Mouse (Mus musculus): ENCODE measurements around the gene Il17rb. TPM values are rescaled to one million over a fixed set of nuclear protein-coding genes. Genes with fewer than 3 reads are reported as not detected.

The Il17rb gene
- polyA plus RNA-seq, 1 experiment from 2014 or later: 0.65 TPM

DNA sequence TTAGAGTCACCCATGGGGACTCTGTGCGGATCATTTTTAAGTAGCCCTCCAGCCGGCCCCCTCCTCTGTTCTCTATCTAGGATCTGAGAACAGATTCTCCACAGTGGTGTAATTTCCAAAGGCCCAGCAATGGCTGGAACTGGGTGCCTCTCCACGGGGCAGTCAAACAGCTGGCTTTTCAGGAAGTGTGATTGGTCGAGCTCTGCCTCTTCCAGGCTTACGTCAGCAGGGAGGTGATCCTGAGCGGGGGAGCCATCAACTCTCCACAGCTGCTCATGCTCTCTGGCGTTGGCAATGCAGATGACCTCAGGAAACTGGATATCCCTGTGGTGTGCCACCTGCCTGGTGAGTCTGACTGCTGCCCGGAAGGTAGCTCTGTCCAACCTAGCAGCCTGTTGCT lies 24.7 kb upstream of the Il17rb start:
- no peak overlapping the region for H3K4me3 ChIP-seq (ENCODE audit: low read depth, low read length)
- WGBS: 75% methylated on average over 8 of the region's 8 CpGs
- no peaks in the 10 kb centered on the region for H3K9me3 ChIP-seq (ENCODE audit: control insufficient read depth)
- H3K9ac ChIP-seq (ENCODE audit: low read depth, low read length): no peak overlapping the region
- no peaks in the 10 kb centered on the region for H3K27me3 ChIP-seq (replicated peaks; ENCODE audit: control insufficient read depth, insufficient read depth, low read length)
- H3K4me1 ChIP-seq (replicated peaks; ENCODE audit: control insufficient read depth, insufficient read depth, low read length): no peaks in the 10 kb centered on the region
- H3K27ac ChIP-seq (ENCODE audit: low read depth, low read length): no peak overlapping the region
- no peak for ATAC-seq
- peaks cover 15% of the 10 kb centered on the region; the same call in 1 of the 2 replicates for H3K36me3 ChIP-seq (ENCODE audit: control insufficient read depth, insufficient read depth)
- no peak overlapping the region for H3K4me2 ChIP-seq (replicated peaks; ENCODE audit: low read depth)
- no peak for TF ChIP-seq CTCF (IDR thresholded peaks at IDR 0.05; ENCODE audit: low read depth)

DNA sequence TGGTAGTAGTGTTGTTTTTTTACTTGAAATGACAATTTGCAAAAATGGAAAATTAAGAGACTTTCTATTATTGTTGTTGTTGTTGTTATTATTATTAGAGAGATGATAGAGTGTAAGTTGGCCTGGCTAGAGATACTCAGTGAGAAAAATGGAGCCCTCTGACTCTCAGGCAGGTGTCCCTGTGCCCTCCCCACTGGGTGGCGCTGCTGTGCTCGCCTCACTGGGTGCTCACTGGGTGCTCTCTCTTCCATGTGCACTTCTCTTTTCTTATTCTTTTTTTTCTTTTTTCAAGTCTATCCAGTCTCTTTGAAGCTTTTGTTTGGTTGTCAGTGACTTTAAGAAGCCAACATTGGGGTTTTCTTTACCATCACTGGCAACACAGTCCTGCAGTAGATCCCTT lies 18.7 kb upstream of the Il17rb start:
- Histone ChIP-seq H3K9ac (ENCODE audit: low read depth, low read length) (no peak overlapping the region), H3K4me3 (ENCODE audit: low read depth, low read length) (no peak overlapping the region), H3K36me3 (ENCODE audit: control insufficient read depth, insufficient read depth) (no peaks in the 10 kb centered on the region), H3K4me1 (replicated peaks; ENCODE audit: control insufficient read depth, insufficient read depth, low read length) (no peaks in the 10 kb centered on the region), H3K9me3 (ENCODE audit: control insufficient read depth) (no peaks in the 10 kb centered on the region), H3K27me3 (replicated peaks; ENCODE audit: control insufficient read depth, insufficient read depth, low read length) (no peaks in the 10 kb centered on the region), H3K27ac (ENCODE audit: low read depth, low read length) (no peak overlapping the region), H3K4me2 (replicated peaks; ENCODE audit: low read depth) (no peak overlapping the region)
- 52% methylated on average over 2 of the region's 2 CpGs for WGBS
- no peak for ATAC-seq
- peak; percentile 63 for TF ChIP-seq CTCF (IDR thresholded peaks at IDR 0.05; ENCODE audit: low read depth)

DNA sequence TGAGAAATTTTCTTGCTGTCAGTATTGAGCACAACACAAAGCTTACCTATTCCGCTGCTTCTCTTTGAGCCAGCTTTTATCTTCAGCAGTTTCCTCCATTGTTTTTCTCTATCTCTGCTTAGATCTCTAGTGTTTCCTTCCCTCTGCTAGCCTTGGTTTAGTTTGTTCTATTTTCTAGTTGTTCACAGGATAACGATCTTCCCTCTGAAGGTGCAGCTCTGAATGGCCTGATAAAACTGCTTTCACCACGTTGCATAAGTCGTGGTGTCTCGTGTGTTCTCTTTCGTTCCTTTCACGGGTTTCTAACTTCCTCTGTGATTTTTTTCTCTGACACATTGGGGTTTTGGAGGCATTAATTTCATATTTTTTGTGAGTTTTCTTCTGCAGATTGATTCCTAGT lies 15.7 kb upstream of the Il17rb start:
- Histone ChIP-seq H3K4me3 (ENCODE audit: low read depth, low read length) (no peak overlapping the region), H3K9ac (ENCODE audit: low read depth, low read length) (no peak overlapping the region), H3K27ac (ENCODE audit: low read depth, low read length) (no peak overlapping the region), H3K4me1 (replicated peaks; ENCODE audit: control insufficient read depth, insufficient read depth, low read length) (no peaks in the 10 kb centered on the region), H3K36me3 (ENCODE audit: control insufficient read depth, insufficient read depth) (no peaks in the 10 kb centered on the region), H3K27me3 (replicated peaks; ENCODE audit: control insufficient read depth, insufficient read depth, low read length) (no peaks in the 10 kb centered on the region), H3K9me3 (ENCODE audit: control insufficient read depth) (no peaks in the 10 kb centered on the region), H3K4me2 (replicated peaks; ENCODE audit: low read depth) (no peak overlapping the region)
- no peak for ATAC-seq
- TF ChIP-seq CTCF (IDR thresholded peaks at IDR 0.05; ENCODE audit: low read depth): no peak
- 19% methylated on average over 7 of the region's 7 CpGs for WGBS

DNA sequence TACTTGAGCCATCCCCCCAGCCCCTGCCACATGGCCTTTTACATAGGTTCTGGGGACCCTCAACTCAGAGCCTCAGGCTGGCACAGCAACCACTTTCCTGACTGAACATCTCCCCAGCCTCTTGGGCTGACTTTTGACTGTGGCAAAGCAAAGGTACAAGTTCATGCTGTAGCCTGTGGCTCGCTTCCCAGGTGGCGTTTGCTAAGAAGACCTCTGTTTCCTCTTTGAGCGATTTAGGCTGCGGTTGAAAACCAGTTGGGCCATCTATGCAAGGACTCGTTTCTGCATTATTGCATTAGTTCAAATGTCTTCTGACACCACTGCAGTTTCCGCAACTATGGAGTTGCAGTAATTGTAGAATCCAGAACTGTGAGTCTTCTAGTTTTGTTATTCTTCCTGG lies 13.8 kb upstream of the Il17rb start:
- no peak overlapping the region for H3K4me2 ChIP-seq (replicated peaks; ENCODE audit: low read depth)
- H3K9ac ChIP-seq (ENCODE audit: low read depth, low read length): no peak overlapping the region
- H3K4me3 ChIP-seq (ENCODE audit: low read depth, low read length): no peak overlapping the region
- no peaks in the 10 kb centered on the region; the same call in 1 of the 2 replicates for H3K4me1 ChIP-seq (replicated peaks; ENCODE audit: control insufficient read depth, insufficient read depth, low read length)
- TF ChIP-seq CTCF (IDR thresholded peaks at IDR 0.05; ENCODE audit: low read depth): no peak
- WGBS: 91% methylated on average over 6 of the region's 6 CpGs
- no peaks in the 10 kb centered on the region for H3K9me3 ChIP-seq (ENCODE audit: control insufficient read depth)
- no peak overlapping the region for H3K27ac ChIP-seq (ENCODE audit: low read depth, low read length)
- H3K27me3 ChIP-seq (replicated peaks; ENCODE audit: control insufficient read depth, insufficient read depth, low read length): no peaks in the 10 kb centered on the region
- H3K36me3 ChIP-seq (ENCODE audit: control insufficient read depth, insufficient read depth): no peaks in the 10 kb centered on the region
- ATAC-seq: no peak

DNA sequence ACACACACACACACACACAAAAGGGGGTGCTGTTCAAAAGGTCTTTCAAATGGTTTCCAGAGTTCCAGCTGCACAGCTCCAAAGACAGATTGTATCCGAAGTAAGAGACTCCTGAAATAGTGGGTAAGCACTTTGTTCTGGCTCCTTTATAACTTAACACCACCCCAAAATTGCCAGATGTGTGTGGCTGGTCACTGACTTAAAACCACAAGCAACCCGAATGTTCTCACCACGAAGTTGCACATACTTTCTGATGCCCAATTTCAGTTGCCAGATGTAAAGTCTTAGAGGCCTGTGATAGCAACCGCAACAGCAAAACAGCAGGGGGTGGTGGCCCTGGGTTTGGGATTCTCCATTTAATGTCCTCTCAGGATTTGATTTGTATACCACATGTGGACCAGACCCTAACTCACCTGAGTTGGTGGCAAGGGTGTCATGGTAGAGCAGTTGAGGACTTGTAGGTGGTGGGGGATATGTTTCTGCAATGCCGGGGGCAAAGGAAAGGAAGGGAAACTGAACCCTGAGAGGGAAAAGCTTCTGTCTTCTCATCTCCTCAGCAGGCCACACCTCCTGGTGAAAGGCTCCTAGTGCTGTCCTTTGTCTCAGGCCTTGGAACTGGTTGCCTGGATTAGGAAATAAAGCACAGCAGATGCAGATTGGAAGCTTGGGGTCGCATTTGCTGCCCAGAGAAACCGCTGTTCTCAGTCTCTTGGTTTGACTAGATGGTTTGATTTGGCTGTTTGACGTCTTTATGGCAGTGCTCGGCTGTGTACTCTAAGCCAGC lies 11.3 kb upstream of the Il17rb start:
- no peaks in the 10 kb centered on the region for H3K9me3 ChIP-seq (ENCODE audit: control insufficient read depth)
- no peak overlapping the region for H3K27ac ChIP-seq (ENCODE audit: low read depth, low read length)
- no peaks in the 10 kb centered on the region for H3K36me3 ChIP-seq (ENCODE audit: control insufficient read depth, insufficient read depth)
- TF ChIP-seq CTCF (IDR thresholded peaks at IDR 0.05; ENCODE audit: low read depth): no peak
- no peak overlapping the region for H3K4me2 ChIP-seq (replicated peaks; ENCODE audit: low read depth)
- H3K9ac ChIP-seq (ENCODE audit: low read depth, low read length): no peak overlapping the region
- ATAC-seq: no peak
- 56% methylated on average over 9 of the region's 9 CpGs for WGBS
- no peaks in the 10 kb centered on the region for H3K27me3 ChIP-seq (replicated peaks; ENCODE audit: control insufficient read depth, insufficient read depth, low read length)
- no peaks in the 10 kb centered on the region; the same call in 1 of the 2 replicates for H3K4me1 ChIP-seq (replicated peaks; ENCODE audit: control insufficient read depth, insufficient read depth, low read length)
- no peak overlapping the region for H3K4me3 ChIP-seq (ENCODE audit: low read depth, low read length)

DNA sequence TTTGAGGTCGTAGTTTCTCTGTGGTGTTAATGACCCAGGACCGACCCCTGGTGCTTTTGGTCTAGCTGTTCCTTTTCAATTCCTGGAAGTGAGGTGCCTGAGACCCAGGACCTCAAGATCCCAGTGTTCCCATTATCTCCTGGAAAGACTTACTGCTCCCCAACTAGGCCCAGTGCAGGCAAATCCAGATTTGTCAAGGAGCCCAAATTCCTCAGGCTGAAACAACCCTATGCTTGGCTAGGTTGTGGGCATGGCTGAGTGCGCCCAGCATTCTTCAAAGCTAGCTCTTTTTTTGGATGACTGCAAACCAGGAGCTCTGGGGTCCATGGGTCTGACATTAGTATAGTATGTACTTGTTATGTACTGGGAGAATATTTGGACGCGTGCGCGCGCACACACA lies 10.7 kb upstream of the Il17rb start:
- H3K27ac ChIP-seq (ENCODE audit: low read depth, low read length): no peak overlapping the region
- no peak for ATAC-seq
- no peaks in the 10 kb centered on the region for H3K27me3 ChIP-seq (replicated peaks; ENCODE audit: control insufficient read depth, insufficient read depth, low read length)
- no peak for TF ChIP-seq CTCF (IDR thresholded peaks at IDR 0.05; ENCODE audit: low read depth)
- 94% methylated on average over 8 of the region's 8 CpGs for WGBS
- no peaks in the 10 kb centered on the region for H3K36me3 ChIP-seq (ENCODE audit: control insufficient read depth, insufficient read depth)
- no peak overlapping the region for H3K4me2 ChIP-seq (replicated peaks; ENCODE audit: low read depth)
- H3K9me3 ChIP-seq (ENCODE audit: control insufficient read depth): no peaks in the 10 kb centered on the region
- H3K9ac ChIP-seq (ENCODE audit: low read depth, low read length): no peak overlapping the region
- H3K4me3 ChIP-seq (ENCODE audit: low read depth, low read length): no peak overlapping the region
- H3K4me1 ChIP-seq (replicated peaks; ENCODE audit: control insufficient read depth, insufficient read depth, low read length): no peaks in the 10 kb centered on the region; the same call in 1 of the 2 replicates
